Mouse (Mus musculus) heart, embryonic 11.5 days (tissue): ENCODE measurements around the gene 4930544G11Rik. TPM values are rescaled to one million over a fixed set of nuclear protein-coding genes. Genes with fewer than 3 reads are reported as not detected.

ENCODE experiments used
- ATAC-seq: fragments of 200-750 bp; cut with Nextera tagmentation; replicated peaks from 2 replicates; pipeline ENCODE4 v1.8.0; 2017; ENCODE audit warnings: moderate library complexity; ENCODE audit not compliant: insufficient number of reproducible peaks, low FRiP score, low TSS enrichment
- H3K27ac ChIP-seq: fragments of 300-500 bp; sonication (generic); 2 replicates; pipeline ENCODE4 v1.5.1; 2014; ENCODE audit warnings: mild to moderate bottlenecking, low read depth, low read length
- H3K27me3 ChIP-seq: fragments of 300-500 bp; sonication (generic); 2 replicates; pipeline ENCODE4 v1.6.1; 2014; ENCODE audit warnings: mild to moderate bottlenecking, low read length, mixed read lengths; ENCODE audit not compliant: control insufficient read depth, insufficient read depth
- H3K36me3 ChIP-seq: fragments of 300-500 bp; sonication (generic); 2 replicates; pipeline ENCODE4 v1.6.1; 2014; ENCODE audit warnings: mild to moderate bottlenecking, low read length, moderate library complexity, mixed read lengths; ENCODE audit not compliant: control insufficient read depth, insufficient read depth
- H3K4me1 ChIP-seq: fragments of 300-500 bp; sonication (generic); 2 replicates; pipeline ENCODE4 v1.6.1; 2014; ENCODE audit warnings: low read length; ENCODE audit not compliant: control insufficient read depth, insufficient read depth
- H3K4me2 ChIP-seq: fragments of 300-500 bp; sonication (generic); 2 replicates; pipeline ENCODE4 v1.6.1; 2014; ENCODE audit warnings: mild to moderate bottlenecking, moderate library complexity
- H3K4me3 ChIP-seq: fragments of 300-500 bp; sonication (generic); 2 replicates; pipeline ENCODE4 v1.5.1; 2014; ENCODE audit warnings: low read depth, low read length
- H3K9ac ChIP-seq: fragments of 300-500 bp; sonication (generic); 2 replicates; pipeline ENCODE4 v1.6.1; 2014; ENCODE audit warnings: mild to moderate bottlenecking, low read depth, low read length, moderate library complexity
- H3K9me3 ChIP-seq: fragments of 300-500 bp; sonication (generic); replicated peaks from 2 replicates; pipeline ENCODE4 v1.6.1; 2016; ENCODE audit warnings: low read length; ENCODE audit not compliant: control insufficient read depth
- WGBS: fragments of 180-500 bp; shearing (Covaris S2); extraction: QIAGEN DNeasy Blood & Tissue Kit; methylation state at CpG from one replicate; pipeline ENCODE4 v1.1.7; 2014; ENCODE audit not compliant: insufficient replicate concordance; 5-methylcytosine and 5-hydroxymethylcytosine counted together
- polyA plus RNA-seq: library from polyadenylated mRNA; unstranded; fragments of >200 nt; fragmentation: Nextera tagmentation; extraction: Ambion mirVana; gene quantifications from 2 replicates; pipeline ENCODE4 v1.2.1, GENCODE M21; 2014

4930544G11Rik gene
- not detected in 2 replicates for polyA plus RNA-seq

GRCm38 (mm10) chr6:65952309-65952708, at the start of gene 4930544G11Rik:
TSS of gene 4930544G11Rik (plus strand) at chr6:65952609.
- H3K4me3 ChIP-seq, result no peak within 1 kb of the TSS
- no peaks in the 10 kb centered on the region for H3K27me3 ChIP-seq
- H3K4me1 ChIP-seq, result no peaks in the 10 kb centered on the region
- ATAC-seq, result no peak
- H3K9ac ChIP-seq, result no peak within 1 kb of the TSS
- H3K36me3 ChIP-seq, result no peaks in the 10 kb centered on the region
- WGBS, result 88% methylated on average over 10 of the region's 10 CpGs
- no peaks in the 10 kb centered on the region for H3K9me3 ChIP-seq
- no peak within 1 kb of the TSS for H3K27ac ChIP-seq
- H3K4me2 ChIP-seq, result no peak within 1 kb of the TSS

- Histone ChIP-seq H3K4me2 (no peak overlapping the region), H3K4me3 (no peak overlapping the region), H3K36me3 (no peaks in the 10 kb centered on the region), H3K27ac (no peak overlapping the region), H3K9me3 (no peaks in the 10 kb centered on the region), H3K9ac (no peak overlapping the region), H3K4me1 (no peaks in the 10 kb centered on the region), H3K27me3 (no peaks in the 10 kb centered on the region)
- 79% methylated on average over 2 of the region's 2 CpGs for WGBS
- no peak for ATAC-seq
Measured at GRCm38 (mm10) chr6:65906657-65907182, 45.7 kb upstream of the 4930544G11Rik start.

GRCm38 (mm10) chr6:65915421-65915820, 37.0 kb upstream of the 4930544G11Rik start:
- no peak overlapping the region for H3K4me2 ChIP-seq
- no peaks in the 10 kb centered on the region for H3K36me3 ChIP-seq
- H3K27me3 ChIP-seq, result no peaks in the 10 kb centered on the region
- H3K27ac ChIP-seq, result no peak overlapping the region
- no peaks in the 10 kb centered on the region for H3K4me1 ChIP-seq
- no peak for ATAC-seq
- no peak overlapping the region for H3K4me3 ChIP-seq
- no peaks in the 10 kb centered on the region for H3K9me3 ChIP-seq
- no peak overlapping the region for H3K9ac ChIP-seq
- 77% methylated on average over 5 of the region's 5 CpGs for WGBS

- no peak for ATAC-seq
- 59% methylated on average over 3 of the region's 3 CpGs for WGBS
- H3K4me3 ChIP-seq, result no peak overlapping the region
Measured at GRCm38 (mm10) chr6:65921703-65922102, 30.7 kb upstream of the 4930544G11Rik start.

GRCm38 (mm10) chr6:65923501-65924084, 28.8 kb upstream of the 4930544G11Rik start:
- ATAC-seq, result no peak
- Histone ChIP-seq H3K9ac (no peak overlapping the region), H3K4me3 (no peak overlapping the region), H3K4me2 (no peak overlapping the region), H3K9me3 (no peaks in the 10 kb centered on the region), H3K4me1 (no peaks in the 10 kb centered on the region), H3K27ac (no peak overlapping the region), H3K36me3 (no peaks in the 10 kb centered on the region), H3K27me3 (no peaks in the 10 kb centered on the region)
- 87% methylated on average over 4 of the region's 4 CpGs for WGBS

More at GRCm38 (mm10) chr6:65921703-65922102, 30.7 kb upstream of the 4930544G11Rik start:
- no peak overlapping the region for H3K4me2 ChIP-seq
- H3K36me3 ChIP-seq, result no peaks in the 10 kb centered on the region
- no peaks in the 10 kb centered on the region for H3K4me1 ChIP-seq
- H3K9ac ChIP-seq, result no peak overlapping the region
- H3K9me3 ChIP-seq, result no peaks in the 10 kb centered on the region
- H3K27ac ChIP-seq, result no peak overlapping the region
- no peaks in the 10 kb centered on the region for H3K27me3 ChIP-seq

GRCm38 (mm10) chr6:65925737-65926333, 26.6 kb upstream of the 4930544G11Rik start:
- ATAC-seq, result no peak
- H3K36me3 ChIP-seq, result no peaks in the 10 kb centered on the region
- H3K9me3 ChIP-seq, result no peaks in the 10 kb centered on the region
- no peaks in the 10 kb centered on the region for H3K27me3 ChIP-seq
- no peak overlapping the region for H3K4me2 ChIP-seq
- H3K9ac ChIP-seq, result no peak overlapping the region
- 75% methylated on average over 3 of the region's 3 CpGs for WGBS
- H3K27ac ChIP-seq, result no peak overlapping the region
- no peaks in the 10 kb centered on the region for H3K4me1 ChIP-seq
- H3K4me3 ChIP-seq, result no peak overlapping the region

- H3K27me3 ChIP-seq, result no peaks in the 10 kb centered on the region
- no peaks in the 10 kb centered on the region for H3K9me3 ChIP-seq
- H3K9ac ChIP-seq, result no peak overlapping the region
- no peak for ATAC-seq
- H3K4me3 ChIP-seq, result no peak overlapping the region
- no peak overlapping the region for H3K4me2 ChIP-seq
- no peak overlapping the region for H3K27ac ChIP-seq
- H3K4me1 ChIP-seq, result no peaks in the 10 kb centered on the region
- H3K36me3 ChIP-seq, result no peaks in the 10 kb centered on the region
- WGBS, result 83% methylated on average over 1 of the region's 1 CpGs
Measured at GRCm38 (mm10) chr6:65930523-65930922, 21.9 kb upstream of the 4930544G11Rik start.

- Histone ChIP-seq H3K27me3 (no peaks in the 10 kb centered on the region), H3K9ac (no peak overlapping the region), H3K9me3 (no peaks in the 10 kb centered on the region), H3K36me3 (no peaks in the 10 kb centered on the region), H3K4me2 (no peak overlapping the region), H3K4me3 (no peak overlapping the region), H3K27ac (no peak overlapping the region), H3K4me1 (no peaks in the 10 kb centered on the region)
- WGBS, result 80% methylated on average over 1 of the region's 1 CpGs
- no peak for ATAC-seq
Measured at GRCm38 (mm10) chr6:65932776-65933175, 19.6 kb upstream of the 4930544G11Rik start.

- H3K4me1 ChIP-seq, result no peaks in the 10 kb centered on the region
- ATAC-seq, result no peak
- H3K4me2 ChIP-seq, result no peak overlapping the region
- H3K27ac ChIP-seq, result no peak overlapping the region
- WGBS, result 68% methylated on average over 4 of the region's 4 CpGs
- no peaks in the 10 kb centered on the region for H3K36me3 ChIP-seq
- no peaks in the 10 kb centered on the region for H3K27me3 ChIP-seq
- no peaks in the 10 kb centered on the region for H3K9me3 ChIP-seq
- no peak overlapping the region for H3K4me3 ChIP-seq
- H3K9ac ChIP-seq, result no peak overlapping the region
Measured at GRCm38 (mm10) chr6:65933177-65933576, 19.2 kb upstream of the 4930544G11Rik start.
